ENCODE assay signal across 11 mouse cellular contexts in genomic region chr9:56534727-56535126, GRCm38 (mm10).
A peak's percentile ranks its signal among the peaks of the same experiment; 100 is the strongest.
DNase-seq lines count a peak whose midpoint lies in the region; ATAC-seq and TF ChIP-seq lines count a peak whose summit lies in the region.
"Had no signal": no experiment of that assay in that cellular context is flagged by ENCODE, and none has a peak within 500 bp of the region (broad histone marks: within the 10 kb centered on the region; RNA-seq: fewer than 3 reads in every experiment).

No protein-coding gene starts in this region.

- H3K27me3 ChIP-seq in intestine, postnatal 0 days (replicated peaks; ENCODE audit: control insufficient read depth, insufficient read depth, low read length) = no peaks in the 10 kb centered on the region; the same call in 1 of the 2 replicates
- H3K27me3 ChIP-seq in intestine, embryonic 15.5 days (replicated peaks) = peaks cover 4% of the 10 kb centered on the region
- no peaks in the 10 kb centered on the region for H3K27me3 ChIP-seq in hindbrain, postnatal 0 days (ENCODE audit: insufficient read depth, low read length)

- peak; percentile 44 for TF ChIP-seq CTCF in intestine, postnatal 0 days (IDR thresholded peaks at IDR 0.05; ENCODE audit: low read depth)
- TF ChIP-seq CTCF in hindbrain, postnatal 0 days (IDR thresholded peaks at IDR 0.05; ENCODE audit: low read depth) = no peak; the same call in 1 of the 2 replicates

- no peaks in the 10 kb centered on the region for H3K4me1 ChIP-seq in intestine, postnatal 0 days (replicated peaks; ENCODE audit: control insufficient read depth, insufficient read depth, low read length)
- H3K4me1 ChIP-seq in intestine, embryonic 15.5 days (replicated peaks) = peaks cover 8% of the 10 kb centered on the region; the same call in 1 of the 2 replicates
- H3K4me1 ChIP-seq in hindbrain, postnatal 0 days (ENCODE audit: insufficient read depth, low read length) = no peaks in the 10 kb centered on the region

- H3K4me2 ChIP-seq in intestine, postnatal 0 days (replicated peaks; ENCODE audit: low read depth) = no peak overlapping the region
- H3K4me2 ChIP-seq in intestine, embryonic 15.5 days (replicated peaks) = no peak overlapping the region
- H3K4me2 ChIP-seq in hindbrain, postnatal 0 days (ENCODE audit: low read depth, low read length) = no peak overlapping the region

- H3K27ac ChIP-seq in intestine, postnatal 0 days (ENCODE audit: low read depth, low read length) = no peak overlapping the region
- H3K27ac ChIP-seq in intestine, embryonic 15.5 days = no peak overlapping the region
- no peak overlapping the region for H3K27ac ChIP-seq in hindbrain, postnatal 0 days

- DNase-seq in retina, postnatal 1 day = peak; percentile 27
- no peak for DNase-seq in retina, embryonic 14.5 days (ENCODE audit: low spot score)
- peak; percentile 23 for DNase-seq in hindbrain, postnatal 0 days (ENCODE audit: low spot score)
- no peak for DNase-seq in thymus, postnatal 10 days (ENCODE audit: low spot score in 2 of 2)
- DNase-seq in cerebellum, postnatal 36 days = no peak
- no peak for DNase-seq in left cerebral cortex, adult 11 months (ENCODE audit: low spot score)
- DNase-seq: cerebellum, adult 18-20 months; heart, postnatal 14 days; left cerebral cortex, postnatal 4 days had no signal

- no peak for ATAC-seq in intestine, postnatal 0 days
- ATAC-seq in intestine, embryonic 15.5 days = no peak; the same call in 1 of the 2 replicates
- peak; percentile 57; the same call in 1 of the 2 replicates for ATAC-seq in hindbrain, postnatal 0 days

- H3K9me3 ChIP-seq in intestine, postnatal 0 days (ENCODE audit: control insufficient read depth) = no peaks in the 10 kb centered on the region
- H3K9me3 ChIP-seq in intestine, embryonic 15.5 days = no peaks in the 10 kb centered on the region
- H3K9me3 ChIP-seq in hindbrain, postnatal 0 days (ENCODE audit: low read length) = no peaks in the 10 kb centered on the region

- H3K36me3 ChIP-seq in intestine, postnatal 0 days (ENCODE audit: control insufficient read depth, insufficient read depth) = no peaks in the 10 kb centered on the region
- no peaks in the 10 kb centered on the region for H3K36me3 ChIP-seq in intestine, embryonic 15.5 days
- H3K36me3 ChIP-seq in hindbrain, postnatal 0 days (ENCODE audit: insufficient read depth, low read length) = no peaks in the 10 kb centered on the region

- 51% methylated on average over 7 of the region's 7 CpGs for WGBS in intestine, postnatal 0 days
- WGBS in intestine, embryonic 15.5 days = 55% methylated on average over 7 of the region's 7 CpGs
- 46% methylated on average over 7 of the region's 7 CpGs for WGBS in hindbrain, postnatal 0 days

- H3K4me3 ChIP-seq in intestine, postnatal 0 days (ENCODE audit: low read depth, low read length) = no peak overlapping the region
- H3K4me3 ChIP-seq in intestine, embryonic 15.5 days (replicated peaks) = no peak overlapping the region
- H3K4me3 ChIP-seq in hindbrain, postnatal 0 days (ENCODE audit: low read length) = no peak overlapping the region

- H3K9ac ChIP-seq in intestine, postnatal 0 days (ENCODE audit: low read depth, low read length) = no peak overlapping the region
- H3K9ac ChIP-seq in intestine, embryonic 15.5 days = no peak overlapping the region
- no peak overlapping the region for H3K9ac ChIP-seq in hindbrain, postnatal 0 days (replicated peaks; ENCODE audit: low read length)

Comparison
In these comparisons a context has a peak if more than half of its experiments do, and no peak if none do; other contexts are left out.
1. DNase-seq: peak in retina, postnatal 1 day (single experiment) and hindbrain, postnatal 0 days (single experiment); none in retina, embryonic 14.5 days (single experiment), thymus, postnatal 10 days (0 of 2), cerebellum, postnatal 36 days (0 of 2) and left cerebral cortex, adult 11 months (single experiment).